Mouse (Mus musculus) embryonic facial prominence, embryonic 11.5 days (tissue): ENCODE data around the gene Il1a. TPM values are rescaled to one million over a fixed set of nuclear protein-coding genes. Genes with fewer than 3 reads are reported as not detected.

Experiments
- polyA plus RNA-seq: library from polyadenylated mRNA; unstranded; fragments of >200 nt; fragmentation: Nextera tagmentation; extraction: Ambion mirVana; gene quantifications from 2 replicates; pipeline ENCODE4 v1.2.1, GENCODE M21; 2014

Il1a gene
- polyA plus RNA-seq, 1 experiment from 2014 or later, result not detected

Other genes with a start within 250 kb of the Il1a start
- 14.7 and 15.7 TPM in 2 replicates for gene Ttl, start 244.0 kb downstream of the Il1a start, polyA plus RNA-seq
- gene Polr1b, start 209.0 kb downstream of the Il1a start, polyA plus RNA-seq, result 21.5 and 22.2 TPM in 2 replicates
- 26.8 and 29.0 TPM in 2 replicates for gene Chchd5, start 180.3 kb downstream of the Il1a start, polyA plus RNA-seq
- gene Slc20a1, start 111.2 kb downstream of the Il1a start, polyA plus RNA-seq, result 50.5 and 51.6 TPM in 2 replicates
- 101 and 111 TPM in 2 replicates for gene Ckap2l, start 12.8 kb downstream of the Il1a start, polyA plus RNA-seq
- 0.22 TPM in 2 replicates for gene Il1b, start 61.2 kb upstream of the Il1a start, polyA plus RNA-seq
- not detected in 2 replicates for gene F830045P16Rik, start 226.6 kb upstream of the Il1a start, polyA plus RNA-seq